Mouse (Mus musculus) heart, embryonic 10.5 days (tissue): ENCODE data around the gene Pald1. TPM values are rescaled to one million over a fixed set of nuclear protein-coding genes. Genes with fewer than 3 reads are reported as not detected.

Source experiments
- DNase-seq: peaks from one replicate; pipeline ENCODE4 v3.0.0-alpha.2; 2017; ENCODE audit warnings: low spot score
- H3K27ac ChIP-seq: fragments of 300-500 bp; sonication (generic); 2 replicates; pipeline ENCODE4 v1.5.1; 2016; ENCODE audit warnings: mild to moderate bottlenecking
- H3K27me3 ChIP-seq: fragments of 300-500 bp; sonication (generic); 2 replicates; pipeline ENCODE4 v1.6.1; 2016; ENCODE audit warnings: mild to moderate bottlenecking; ENCODE audit not compliant: poor library complexity, insufficient read depth, severe bottlenecking
- H3K36me3 ChIP-seq: fragments of 300-500 bp; sonication (generic); 2 replicates; pipeline ENCODE4 v1.6.1; 2016; ENCODE audit warnings: mild to moderate bottlenecking, moderate library complexity
- H3K4me1 ChIP-seq: fragments of 300-500 bp; sonication (generic); 2 replicates; pipeline ENCODE4 v1.6.1; 2016; ENCODE audit warnings: mild to moderate bottlenecking
- H3K4me3 ChIP-seq: fragments of 300-500 bp; sonication (generic); 2 replicates; pipeline ENCODE4 v1.5.1; 2016; ENCODE audit warnings: mild to moderate bottlenecking, moderate library complexity
- H3K9me3 ChIP-seq: fragments of 300-500 bp; sonication (generic); 2 replicates; pipeline ENCODE4 v1.6.1; 2016; ENCODE audit warnings: mild to moderate bottlenecking, moderate library complexity
- WGBS: fragments of 180-500 bp; shearing (Covaris S2); methylation state at CpG from one replicate; pipeline ENCODE4 v1.1.7; 2016; 5-methylcytosine and 5-hydroxymethylcytosine counted together
- polyA plus RNA-seq: library from polyadenylated mRNA; unstranded; fragments of >200 nt; fragmentation: Nextera tagmentation; extraction: Ambion mirVana; gene quantifications from 2 replicates; pipeline ENCODE4 v1.2.1, GENCODE M21; 2016

The Pald1 gene
- polyA plus RNA-seq, 1 experiment from 2014 or later, result 34.2 TPM

DNA sequence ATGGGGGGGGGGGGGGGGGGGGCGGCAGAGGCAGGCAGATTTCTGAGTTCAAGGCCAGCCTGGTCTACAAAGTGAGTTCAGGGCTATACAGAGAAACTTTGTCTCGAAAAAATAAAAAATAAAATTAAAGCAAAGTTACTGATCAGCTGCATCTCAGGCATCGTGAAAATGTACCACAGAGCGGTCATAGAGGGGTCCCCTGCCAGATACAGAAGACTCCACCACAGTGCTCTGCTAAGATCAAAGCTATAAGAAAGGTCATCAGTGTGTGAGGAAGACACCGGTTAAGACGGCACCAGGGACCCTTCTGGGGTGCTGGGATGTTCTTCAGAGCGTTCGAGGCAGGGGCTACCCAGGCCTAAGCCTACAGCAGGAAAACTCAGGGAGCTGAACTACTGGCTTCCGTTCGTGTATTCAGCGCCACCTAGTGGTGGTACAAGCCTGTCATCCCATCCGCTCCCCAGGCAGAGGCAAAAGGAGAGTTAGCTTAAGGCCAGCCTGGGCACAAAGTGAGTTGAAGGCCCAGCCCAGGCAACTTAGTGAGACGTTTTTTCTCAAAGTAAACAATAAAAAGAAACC lies 15.9 kb upstream of the Pald1 start:
- peak; percentile 90 for DNase-seq
- Histone ChIP-seq H3K4me3 (no peak overlapping the region), H3K27ac (no peak overlapping the region), H3K36me3 (no peaks in the 10 kb centered on the region), H3K27me3 (peaks cover 24% of the 10 kb centered on the region), H3K4me1 (peaks cover 8% of the 10 kb centered on the region), H3K9me3 (no peaks in the 10 kb centered on the region)
- WGBS, result 27% methylated on average over 13 of the region's 13 CpGs

DNA sequence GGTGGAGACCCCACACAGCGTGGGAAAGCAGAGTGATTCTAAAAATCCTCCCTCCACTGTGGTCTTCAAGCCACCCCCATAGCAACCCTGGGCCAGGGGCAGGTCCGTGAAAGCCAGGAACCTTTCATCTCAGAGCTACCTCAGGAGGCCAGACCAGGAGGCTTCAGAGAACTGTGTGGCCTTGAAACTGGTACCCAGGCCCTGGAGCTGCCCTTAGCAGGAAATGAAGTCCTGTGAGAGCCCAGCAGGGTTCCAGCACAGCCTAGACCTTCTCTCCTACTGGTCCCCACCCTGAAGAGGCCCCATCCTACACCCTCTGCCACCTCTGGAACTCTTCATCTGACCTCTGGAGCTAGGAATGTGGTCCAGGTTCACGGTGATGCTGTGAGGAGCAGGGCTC lies 14.8 kb upstream of the Pald1 start:
- Histone ChIP-seq H3K9me3 (no peaks in the 10 kb centered on the region), H3K4me1 (peaks cover 11% of the 10 kb centered on the region), H3K36me3 (no peaks in the 10 kb centered on the region), H3K27me3 (peaks cover 24% of the 10 kb centered on the region), H3K4me3 (no peak overlapping the region), H3K27ac (0 out of 2 replicates have a peak overlapping the region, but pooled peaks have one; percentile 44)
- DNase-seq, result no peak
- WGBS, result 42% methylated on average over 3 of the region's 3 CpGs

DNA sequence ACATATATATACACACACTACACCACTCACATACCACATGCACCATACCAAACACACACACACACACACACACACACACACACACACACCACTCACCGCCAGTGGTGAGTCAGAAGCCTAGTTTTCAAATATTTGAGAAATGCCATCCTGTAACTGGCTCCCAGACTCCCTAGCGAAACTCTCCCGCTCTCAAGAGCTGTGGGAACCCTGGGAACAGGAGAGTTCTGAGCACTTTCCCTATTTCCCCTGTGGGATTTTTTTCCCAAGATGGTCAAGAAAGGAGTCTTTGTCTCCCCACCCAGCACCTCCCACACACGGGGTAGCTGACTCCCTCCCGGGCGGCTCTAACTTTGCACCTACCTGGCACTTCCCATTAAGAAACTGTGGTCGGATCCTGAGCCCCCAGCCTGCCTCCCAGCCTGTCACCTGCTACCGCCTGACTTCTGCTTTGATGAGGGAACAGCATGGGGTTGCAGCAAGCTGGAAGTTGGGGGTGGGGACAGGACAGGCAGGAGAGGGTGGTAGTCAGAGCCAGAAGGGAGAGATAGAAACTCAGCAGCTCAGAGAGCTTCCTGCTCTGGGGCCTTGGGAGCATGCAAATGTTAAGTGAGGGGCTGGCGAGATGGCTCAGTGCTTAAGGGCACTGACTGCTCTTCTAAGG lies 11.3 kb upstream of the Pald1 start:
- 20% methylated on average over 9 of the region's 9 CpGs for WGBS
- H3K9me3 ChIP-seq, result no peaks in the 10 kb centered on the region
- peak overlapping the region; percentile 12; the same call in 1 of the 2 replicates for H3K4me3 ChIP-seq
- peak overlapping the region; percentile 75 for H3K27ac ChIP-seq
- no peaks in the 10 kb centered on the region for H3K36me3 ChIP-seq
- H3K4me1 ChIP-seq, result peaks cover 22% of the 10 kb centered on the region
- DNase-seq, result peak; percentile 81
- H3K27me3 ChIP-seq, result peaks cover 6% of the 10 kb centered on the region; the same call in 1 of the 2 replicates

DNA sequence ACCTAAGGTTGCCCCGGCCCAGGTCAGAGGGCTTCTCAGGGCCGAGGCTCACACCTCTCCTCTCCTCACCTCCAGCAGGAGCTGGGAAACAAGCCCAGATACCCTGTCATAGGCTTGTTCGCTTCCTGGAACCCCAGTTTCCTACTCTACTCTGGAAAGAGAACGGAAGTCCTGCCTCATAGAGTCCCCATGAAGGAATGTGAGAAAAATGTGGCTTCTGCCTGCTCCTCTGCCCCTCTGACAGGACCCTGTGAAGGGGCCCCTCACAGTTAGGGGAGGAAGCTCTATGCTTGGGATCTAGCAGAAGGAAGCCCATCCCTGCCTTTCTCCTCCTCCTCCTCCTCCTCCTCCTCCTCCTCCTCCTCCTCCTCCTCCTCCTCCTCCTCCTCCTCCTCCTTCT lies 9.3 kb upstream of the Pald1 start:
- Histone ChIP-seq H3K27me3 (peaks cover 11% of the 10 kb centered on the region; the same call in 1 of the 2 replicates), H3K4me1 (peaks cover 22% of the 10 kb centered on the region), H3K27ac (peak overlapping the region; percentile 37; the same call in 1 of the 2 replicates), H3K9me3 (no peaks in the 10 kb centered on the region), H3K36me3 (no peaks in the 10 kb centered on the region), H3K4me3 (no peak overlapping the region)
- 32% methylated on average over 4 of the region's 4 CpGs for WGBS
- no peak for DNase-seq

DNA sequence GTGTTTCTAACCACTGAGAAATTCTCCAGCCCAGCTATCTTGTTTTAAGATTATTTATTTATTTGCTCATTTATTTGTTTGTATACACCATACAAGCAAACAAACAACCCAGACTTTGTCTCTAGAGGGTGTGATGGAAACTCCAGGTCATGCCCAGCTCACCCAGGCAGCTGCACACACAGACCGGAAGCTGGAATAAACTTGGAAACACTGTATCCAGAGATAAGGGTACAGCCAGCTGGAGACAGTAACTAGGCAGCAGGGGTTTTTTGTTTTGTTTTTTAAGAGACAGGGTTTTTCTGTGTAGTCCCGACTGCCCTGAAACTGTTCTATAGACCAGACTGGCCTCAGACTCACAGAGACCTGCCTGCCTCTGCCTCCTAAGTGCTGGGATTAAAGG lies 6.8 kb upstream of the Pald1 start:
- DNase-seq, result no peak
- H3K27ac ChIP-seq, result no peak overlapping the region
- H3K27me3 ChIP-seq, result peaks cover 15% of the 10 kb centered on the region; the same call in 1 of the 2 replicates
- 36% methylated on average over 2 of the region's 2 CpGs for WGBS
- H3K4me1 ChIP-seq, result peaks cover 44% of the 10 kb centered on the region
- no peaks in the 10 kb centered on the region for H3K36me3 ChIP-seq
- no peak overlapping the region for H3K4me3 ChIP-seq
- no peaks in the 10 kb centered on the region for H3K9me3 ChIP-seq

DNA sequence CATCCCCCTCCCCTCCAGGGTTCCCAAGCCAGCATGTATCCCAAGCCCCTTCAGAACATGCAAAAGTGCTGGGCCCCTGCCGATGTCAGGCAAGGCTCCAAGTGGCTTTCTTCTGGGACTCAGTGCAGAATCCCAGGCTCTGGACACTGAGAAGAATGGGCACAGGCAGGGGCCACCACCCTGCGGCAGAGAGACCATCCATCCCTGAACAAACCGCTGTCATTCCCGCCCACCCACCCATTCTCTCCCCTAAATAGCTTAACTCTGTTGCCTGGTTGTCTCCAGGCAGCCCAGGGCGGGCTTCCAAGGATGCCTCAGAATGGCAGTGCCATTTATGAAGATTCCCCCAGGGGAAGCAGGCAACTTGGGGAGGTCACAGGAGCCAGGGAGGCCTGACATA lies 5.7 kb upstream of the Pald1 start:
- Histone ChIP-seq H3K27ac (0 out of 2 replicates have a peak overlapping the region, but pooled peaks have one; percentile 32), H3K9me3 (no peaks in the 10 kb centered on the region), H3K27me3 (peaks cover 18% of the 10 kb centered on the region; the same call in 1 of the 2 replicates), H3K4me1 (peaks cover 43% of the 10 kb centered on the region), H3K4me3 (no peak overlapping the region), H3K36me3 (no peaks in the 10 kb centered on the region)
- 83% methylated on average over 5 of the region's 5 CpGs for WGBS
- no peak for DNase-seq

DNA sequence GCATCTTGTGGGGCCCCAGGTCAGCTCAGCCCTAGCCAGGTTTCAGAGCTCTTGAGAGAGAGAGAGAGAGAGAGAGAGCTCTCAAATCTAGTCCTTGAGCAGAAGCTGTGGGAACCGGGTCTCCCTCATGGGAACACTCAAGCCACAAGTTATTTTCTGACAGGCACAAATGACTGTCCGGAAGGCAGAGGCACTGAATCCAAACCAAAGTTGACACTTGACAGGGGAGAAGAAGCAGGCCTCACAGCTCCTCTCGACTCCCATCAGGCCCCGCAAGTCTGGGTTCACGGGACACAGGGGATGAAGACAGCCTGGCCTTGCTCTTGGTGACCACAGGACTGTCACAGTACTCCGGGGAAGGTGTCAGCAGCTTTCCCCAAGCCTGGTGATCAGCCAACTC lies 3.0 kb upstream of the Pald1 start:
- Histone ChIP-seq H3K9me3 (no peaks in the 10 kb centered on the region), H3K27ac (peak overlapping the region; percentile 72), H3K36me3 (no peaks in the 10 kb centered on the region), H3K4me1 (peaks cover 56% of the 10 kb centered on the region), H3K4me3 (no peak overlapping the region), H3K27me3 (peaks cover 14% of the 10 kb centered on the region; the same call in 1 of the 2 replicates)
- no peak for DNase-seq
- 27% methylated on average over 6 of the region's 6 CpGs for WGBS

DNA sequence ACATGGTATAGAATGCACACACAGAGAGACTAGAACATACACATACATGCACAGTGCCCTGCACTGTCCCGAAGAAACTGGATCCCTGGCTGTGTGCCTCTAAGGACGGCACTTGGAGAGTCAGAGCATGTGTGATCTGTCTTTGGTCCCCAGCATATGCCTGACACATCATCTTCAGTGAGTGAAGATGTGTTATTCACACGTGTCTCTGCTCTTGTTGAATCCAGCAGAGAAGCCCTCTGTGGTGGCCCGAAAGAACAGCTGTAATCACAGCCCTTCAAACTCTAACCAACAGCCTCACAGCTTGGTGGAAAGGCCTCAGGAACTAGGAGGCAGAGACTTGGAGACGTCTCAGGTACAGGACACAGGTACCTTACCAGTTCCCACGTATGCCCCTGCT lies 1.8 kb upstream of the Pald1 start:
- Histone ChIP-seq H3K27me3 (peaks cover 14% of the 10 kb centered on the region; the same call in 1 of the 2 replicates), H3K27ac (peak overlapping the region; percentile 72), H3K9me3 (no peaks in the 10 kb centered on the region), H3K4me1 (peaks cover 67% of the 10 kb centered on the region), H3K4me3 (no peak overlapping the region), H3K36me3 (no peaks in the 10 kb centered on the region)
- no peak for DNase-seq
- 74% methylated on average over 6 of the region's 6 CpGs for WGBS

DNA sequence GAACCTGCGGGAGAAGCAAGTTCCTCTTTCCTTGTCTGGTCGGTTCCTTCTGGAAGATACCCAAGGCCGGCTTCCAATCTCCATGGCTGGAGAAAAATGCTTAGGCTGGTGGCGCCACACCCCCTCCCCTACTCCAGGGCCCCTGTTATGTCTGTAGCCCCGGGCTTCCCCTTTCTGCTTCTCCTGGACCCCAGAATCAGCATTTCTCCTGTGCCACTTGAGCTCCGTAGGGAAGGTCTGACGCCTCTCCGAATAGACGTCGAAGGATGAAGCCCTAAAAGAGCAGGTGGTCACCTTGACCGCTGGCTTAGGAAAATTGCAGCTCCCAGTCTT lies 351 bp upstream of the Pald1 start:
- Histone ChIP-seq H3K4me1 (peaks cover 82% of the 10 kb centered on the region), H3K36me3 (no peaks in the 10 kb centered on the region), H3K9me3 (no peaks in the 10 kb centered on the region), H3K27me3 (0 out of 2 replicates have a peak, but pooled peaks cover 6% of the 10 kb centered on the region), H3K27ac (peak overlapping the region; percentile 90), H3K4me3 (peak overlapping the region; percentile 81)
- DNase-seq, result no peak
- 7% methylated on average over 11 of the region's 11 CpGs for WGBS

DNA sequence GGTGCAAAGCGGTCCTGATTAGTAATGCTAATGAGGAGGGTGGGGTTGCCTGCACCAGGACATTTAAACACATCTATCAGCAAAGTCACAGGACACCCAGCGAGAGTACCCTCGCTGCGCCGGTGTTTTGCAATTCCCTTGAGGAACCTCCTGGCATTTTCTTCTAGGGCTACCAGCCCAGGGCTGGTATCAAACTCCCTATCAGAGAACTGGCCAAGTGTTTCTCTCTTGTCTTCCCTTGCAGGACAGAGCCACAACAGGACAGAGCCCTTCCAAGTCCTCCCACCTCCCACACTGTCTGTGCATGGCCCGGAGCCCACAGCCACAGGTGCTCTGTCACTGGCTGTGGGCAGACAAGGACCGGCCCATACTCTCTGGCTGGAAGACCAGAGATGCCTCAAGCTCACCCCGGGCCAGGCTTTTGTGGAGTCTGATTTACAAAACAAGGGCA lies 1.0 kb downstream of the Pald1 start:
- Histone ChIP-seq H3K27ac (peak overlapping the region; percentile 90), H3K36me3 (peaks cover 5% of the 10 kb centered on the region; the same call in 1 of the 2 replicates), H3K4me1 (peaks cover 90% of the 10 kb centered on the region), H3K27me3 (0 out of 2 replicates have a peak, but pooled peaks cover 6% of the 10 kb centered on the region), H3K9me3 (no peaks in the 10 kb centered on the region), H3K4me3 (peak overlapping the region; percentile 81)
- 1% methylated on average over 8 of the region's 8 CpGs for WGBS
- DNase-seq, result no peak

DNA sequence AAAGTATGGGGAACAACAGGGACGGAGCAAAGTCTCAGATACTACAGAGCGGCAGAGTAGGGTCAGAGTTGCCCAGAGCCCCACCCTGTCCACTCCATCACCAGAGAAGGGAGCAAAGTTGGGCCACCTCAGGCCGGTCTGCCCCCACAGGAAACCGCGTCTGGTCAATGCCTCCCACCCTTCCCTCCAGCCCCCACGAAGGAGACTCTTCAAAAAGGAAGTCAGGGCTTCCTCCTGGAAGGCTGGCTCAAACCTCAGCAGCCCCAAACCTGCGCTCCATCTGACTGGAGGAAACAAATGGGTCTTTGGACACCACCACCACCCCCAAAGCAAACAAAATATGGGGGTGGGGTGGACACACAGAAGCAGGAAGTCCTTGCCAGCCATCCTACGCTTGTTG lies 1.5 kb downstream of the Pald1 start:
- H3K9me3 ChIP-seq, result no peaks in the 10 kb centered on the region
- no peak for DNase-seq
- H3K27me3 ChIP-seq, result 0 out of 2 replicates have a peak, but pooled peaks cover 6% of the 10 kb centered on the region
- H3K4me3 ChIP-seq, result peak overlapping the region; percentile 81
- WGBS, result 7% methylated on average over 8 of the region's 8 CpGs
- peaks cover 5% of the 10 kb centered on the region; the same call in 1 of the 2 replicates for H3K36me3 ChIP-seq
- peak overlapping the region; percentile 90 for H3K27ac ChIP-seq
- peaks cover 85% of the 10 kb centered on the region for H3K4me1 ChIP-seq

DNA sequence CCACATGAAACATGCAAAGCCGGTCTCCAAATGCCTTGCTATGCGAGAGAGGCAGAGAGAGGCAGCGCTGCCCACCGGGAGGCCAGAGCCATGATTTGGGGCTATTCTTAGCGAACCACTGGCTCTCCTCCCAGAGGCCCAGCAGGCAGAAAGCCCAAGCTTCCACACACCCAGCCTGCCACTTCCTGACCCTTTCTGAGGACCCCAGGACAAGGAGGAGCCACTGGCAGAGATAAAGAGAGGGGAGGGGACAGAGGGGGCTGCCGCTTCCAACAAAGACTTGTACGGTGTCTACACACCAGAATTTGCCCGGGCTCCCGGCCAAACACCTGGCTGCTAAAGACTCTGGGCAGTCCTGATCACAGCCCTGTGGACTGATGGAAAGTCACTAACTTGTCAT lies 3.1 kb downstream of the Pald1 start:
- no peak for DNase-seq
- peak overlapping the region; percentile 81 for H3K4me3 ChIP-seq
- H3K4me1 ChIP-seq, result peaks cover 81% of the 10 kb centered on the region
- 5% methylated on average over 9 of the region's 9 CpGs for WGBS
- H3K9me3 ChIP-seq, result no peaks in the 10 kb centered on the region
- peak overlapping the region; percentile 90 for H3K27ac ChIP-seq
- peaks cover 5% of the 10 kb centered on the region; the same call in 1 of the 2 replicates for H3K36me3 ChIP-seq
- 0 out of 2 replicates have a peak, but pooled peaks cover 3% of the 10 kb centered on the region for H3K27me3 ChIP-seq

DNA sequence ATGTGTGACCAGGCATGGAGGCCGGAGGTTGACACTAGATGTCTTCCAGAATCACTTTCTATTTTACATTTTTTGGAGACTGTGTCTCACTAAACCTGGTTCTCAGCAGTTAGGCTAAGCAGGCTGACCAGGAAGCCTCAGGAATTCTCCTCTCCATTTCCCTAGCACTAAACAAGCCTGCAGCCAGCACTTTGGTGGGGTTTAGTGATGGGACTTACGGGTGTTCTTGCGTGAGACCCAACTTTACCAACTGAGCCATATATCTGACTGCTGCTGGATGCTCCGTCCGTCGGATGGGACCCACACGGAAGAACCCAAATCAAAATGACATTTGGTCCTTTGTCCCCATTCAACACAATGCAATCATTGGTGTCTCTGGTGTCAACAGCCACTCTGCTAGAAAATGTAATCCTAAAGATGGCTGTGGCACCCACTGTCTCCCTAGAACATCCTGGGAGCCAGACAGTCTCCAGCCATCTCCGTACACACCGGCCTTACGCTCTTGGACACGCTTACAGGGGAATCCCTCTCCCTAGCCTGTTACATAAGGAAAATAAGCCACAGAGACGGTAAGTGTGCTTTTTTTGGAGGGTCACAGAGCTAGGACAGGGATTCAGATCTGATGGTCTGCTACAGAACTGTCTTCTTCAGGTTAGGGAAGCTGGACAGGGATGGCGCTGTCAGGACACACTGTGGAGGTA lies 3.8 kb downstream of the Pald1 start:
- WGBS, result 81% methylated on average over 13 of the region's 13 CpGs
- Histone ChIP-seq H3K27me3 (no peaks in the 10 kb centered on the region), H3K9me3 (no peaks in the 10 kb centered on the region), H3K36me3 (peaks cover 5% of the 10 kb centered on the region; the same call in 1 of the 2 replicates), H3K4me1 (peaks cover 82% of the 10 kb centered on the region), H3K4me3 (peak overlapping the region; percentile 81), H3K27ac (peak overlapping the region; percentile 90)
- no peak for DNase-seq
